Mouse (Mus musculus) hindbrain, embryonic 11.5 days (tissue): ENCODE results near the gene Slc39a2. TPM values are rescaled to one million over a fixed set of nuclear protein-coding genes. Genes with fewer than 3 reads are reported as not detected.

Experiments
- ATAC-seq: fragments of 200-750 bp; cut with Nextera tagmentation; 2 replicates; pipeline ENCODE4 v1.8.0; 2017; ENCODE audit warnings: mild to moderate bottlenecking, moderate TSS enrichment, moderate library complexity; ENCODE audit not compliant: low FRiP score
- DNase-seq: peaks from one replicate; pipeline ENCODE4 v3.0.0-alpha.2; 2015; ENCODE audit warnings: low spot score
- H3K27ac ChIP-seq: fragments of 300-500 bp; sonication (generic); 2 replicates; pipeline ENCODE4 v1.5.1; 2014; ENCODE audit warnings: mild to moderate bottlenecking, low read depth, low read length
- H3K27me3 ChIP-seq: fragments of 300-500 bp; sonication (generic); 2 replicates; pipeline ENCODE4 v1.6.1; 2014; ENCODE audit warnings: mild to moderate bottlenecking, low read length, moderate library complexity, mixed read lengths; ENCODE audit not compliant: control insufficient read depth, insufficient read depth
- H3K36me3 ChIP-seq: fragments of 300-500 bp; sonication (generic); 2 replicates; pipeline ENCODE4 v1.6.1; 2014; ENCODE audit warnings: mild to moderate bottlenecking, low read length, moderate library complexity, mixed read lengths; ENCODE audit not compliant: control insufficient read depth, insufficient read depth
- H3K4me1 ChIP-seq: fragments of 300-500 bp; sonication (generic); replicated peaks from 2 replicates; pipeline ENCODE4 v1.6.1; 2014; ENCODE audit warnings: low read length, mixed read lengths; ENCODE audit not compliant: control insufficient read depth, insufficient read depth
- H3K4me2 ChIP-seq: fragments of 300-500 bp; sonication (generic); replicated peaks from 2 replicates; pipeline ENCODE4 v1.6.1; 2014; ENCODE audit warnings: mild to moderate bottlenecking, low read depth, low read length
- H3K4me3 ChIP-seq: fragments of 300-500 bp; sonication (generic); 2 replicates; pipeline ENCODE4 v1.5.1; 2014; ENCODE audit warnings: low read depth, low read length
- H3K9ac ChIP-seq: fragments of 300-500 bp; sonication (generic); 2 replicates; pipeline ENCODE4 v1.6.1; 2014; ENCODE audit warnings: low read depth, low read length
- H3K9me3 ChIP-seq: fragments of 300-500 bp; sonication (generic); 2 replicates; pipeline ENCODE4 v1.6.1; 2016; ENCODE audit warnings: low read length; ENCODE audit not compliant: control insufficient read depth
- WGBS: fragments of 180-500 bp; shearing (Covaris S2); extraction: QIAGEN DNeasy Blood & Tissue Kit; methylation state at CpG from one replicate; pipeline ENCODE4 v1.1.7; 2014; 5-methylcytosine and 5-hydroxymethylcytosine counted together
- polyA plus RNA-seq: library from polyadenylated mRNA; unstranded; fragments of >200 nt; fragmentation: Nextera tagmentation; extraction: Ambion mirVana; gene quantifications from 2 replicates; pipeline ENCODE4 v1.2.1, GENCODE M21; 2014

Gene Slc39a2
- polyA plus RNA-seq, 1 experiment from 2014 or later = 0.45 TPM

DNA sequence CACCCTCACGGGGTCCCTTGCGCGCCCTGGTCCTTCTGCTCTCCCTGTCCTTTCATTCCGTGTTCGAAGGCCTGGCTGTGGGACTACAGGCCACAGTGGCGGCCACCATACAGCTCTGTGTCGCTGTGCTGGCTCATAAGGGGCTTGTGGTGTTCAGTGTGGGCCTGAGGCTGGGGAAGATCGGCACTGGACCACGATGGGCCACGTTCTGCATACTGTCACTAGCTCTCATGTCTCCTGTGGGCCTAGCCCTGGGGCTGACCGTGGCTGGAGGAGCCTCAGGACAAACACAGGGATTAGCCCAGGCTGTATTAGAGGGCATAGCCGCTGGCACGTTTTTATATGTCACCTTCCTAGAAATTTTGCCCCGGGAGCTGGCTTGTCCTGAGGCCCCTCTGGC is 2.4 kb downstream of the Slc39a2 start:
- H3K4me3 ChIP-seq = no peak overlapping the region
- DNase-seq (no peak), ATAC-seq (no peak)
- H3K36me3 ChIP-seq = 0 out of 2 replicates have a peak, but pooled peaks cover 5% of the 10 kb centered on the region
- no peak overlapping the region for H3K4me2 ChIP-seq
- H3K27me3 ChIP-seq = no peaks in the 10 kb centered on the region
- no peaks in the 10 kb centered on the region for H3K4me1 ChIP-seq
- WGBS = 80% methylated on average over 14 of the region's 14 CpGs
- no peak overlapping the region for H3K27ac ChIP-seq
- H3K9me3 ChIP-seq = no peaks in the 10 kb centered on the region
- no peak overlapping the region for H3K9ac ChIP-seq

DNA sequence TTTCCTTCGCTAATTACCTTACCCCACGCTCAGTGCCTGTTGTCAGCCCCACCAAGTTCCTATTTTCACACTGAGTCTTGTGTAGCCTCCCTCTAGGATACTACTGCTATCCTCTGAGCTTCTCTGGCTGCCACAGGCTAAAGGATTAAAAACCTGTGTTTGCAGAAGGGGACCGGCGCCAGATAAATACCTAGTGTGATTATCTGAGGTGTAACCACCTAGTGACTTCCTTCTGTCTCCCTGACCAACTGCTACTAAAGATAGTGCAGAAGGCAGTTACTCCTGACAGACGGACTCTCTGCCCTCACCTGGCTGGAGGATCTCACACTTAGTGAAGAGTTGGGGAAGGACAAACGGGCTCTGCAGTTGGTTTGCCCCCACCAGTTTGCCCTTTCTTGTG is 3.3 kb downstream of the Slc39a2 start:
- ATAC-seq (no peak), DNase-seq (no peak)
- H3K36me3 ChIP-seq = 0 out of 2 replicates have a peak, but pooled peaks cover 5% of the 10 kb centered on the region
- no peak overlapping the region for H3K27ac ChIP-seq
- H3K9me3 ChIP-seq = no peaks in the 10 kb centered on the region
- 84% methylated on average over 6 of the region's 6 CpGs for WGBS
- no peaks in the 10 kb centered on the region for H3K27me3 ChIP-seq
- no peak overlapping the region for H3K9ac ChIP-seq
- H3K4me2 ChIP-seq = no peak overlapping the region
- H3K4me1 ChIP-seq = no peaks in the 10 kb centered on the region
- no peak overlapping the region for H3K4me3 ChIP-seq

DNA sequence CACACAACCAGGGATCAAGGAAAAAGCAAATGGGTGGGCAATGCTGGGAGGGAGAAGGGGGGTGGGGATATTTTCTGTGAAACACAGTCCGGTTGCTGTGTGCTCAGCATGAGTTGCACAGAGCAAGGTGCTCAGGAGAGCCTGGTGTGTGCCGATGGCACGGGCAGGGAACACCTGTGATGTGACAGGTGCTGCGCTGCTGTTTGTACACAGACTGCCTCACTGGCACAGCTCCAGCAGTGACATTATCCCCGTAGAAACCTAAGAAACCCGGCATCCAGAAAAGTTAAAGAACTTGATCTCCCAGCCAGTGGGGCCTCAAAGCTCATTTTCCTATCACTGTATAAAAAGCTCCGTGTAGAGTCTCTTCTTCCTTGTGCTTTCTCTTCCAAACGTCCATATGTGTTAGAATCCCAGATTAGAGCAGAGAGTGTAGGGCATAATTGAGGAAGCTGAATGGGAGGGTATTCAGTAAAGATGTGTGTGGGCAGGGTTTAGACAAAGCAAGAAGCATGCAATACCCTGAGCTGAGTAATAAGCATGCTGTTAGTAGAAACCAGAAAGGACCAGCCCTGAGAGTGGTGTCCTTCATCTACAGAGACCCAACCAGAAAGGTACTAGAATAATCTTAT is 4.0 kb downstream of the Slc39a2 start:
- ATAC-seq = no peak
- no peaks in the 10 kb centered on the region for H3K9me3 ChIP-seq
- H3K4me2 ChIP-seq = no peak overlapping the region
- no peak overlapping the region for H3K9ac ChIP-seq
- no peak for DNase-seq
- no peaks in the 10 kb centered on the region for H3K4me1 ChIP-seq
- H3K27ac ChIP-seq = no peak overlapping the region
- H3K4me3 ChIP-seq = no peak overlapping the region
- H3K27me3 ChIP-seq = no peaks in the 10 kb centered on the region
- WGBS = 85% methylated on average over 8 of the region's 8 CpGs
- H3K36me3 ChIP-seq = 0 out of 2 replicates have a peak, but pooled peaks cover 2% of the 10 kb centered on the region

DNA sequence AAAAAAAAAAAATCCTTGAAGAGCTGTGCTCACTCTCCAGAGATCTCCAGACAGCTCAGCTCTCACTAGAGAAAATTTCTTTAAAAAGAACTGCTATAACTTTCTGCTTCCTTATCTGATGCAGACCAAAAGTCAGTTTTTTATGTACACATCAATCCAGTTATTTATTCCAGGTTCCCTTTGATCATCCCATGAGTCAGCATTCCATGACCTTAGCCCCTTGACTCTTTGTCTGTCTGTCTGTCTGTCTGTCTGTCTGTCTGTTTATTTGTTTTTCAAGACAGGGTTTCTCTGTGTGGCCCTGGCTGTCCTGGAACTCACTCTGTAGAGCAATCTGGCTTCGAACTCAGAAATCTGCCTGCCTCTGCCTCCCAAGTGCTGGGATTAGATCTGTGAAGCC is 6.7 kb downstream of the Slc39a2 start:
- Histone ChIP-seq H3K9ac (no peak overlapping the region), H3K4me1 (no peaks in the 10 kb centered on the region), H3K9me3 (no peaks in the 10 kb centered on the region), H3K4me3 (no peak overlapping the region), H3K4me2 (no peak overlapping the region), H3K27ac (no peak overlapping the region), H3K36me3 (no peaks in the 10 kb centered on the region), H3K27me3 (no peaks in the 10 kb centered on the region)
- ATAC-seq (no peak), DNase-seq (no peak)
- 90% methylated on average over 1 of the region's 1 CpGs for WGBS

DNA sequence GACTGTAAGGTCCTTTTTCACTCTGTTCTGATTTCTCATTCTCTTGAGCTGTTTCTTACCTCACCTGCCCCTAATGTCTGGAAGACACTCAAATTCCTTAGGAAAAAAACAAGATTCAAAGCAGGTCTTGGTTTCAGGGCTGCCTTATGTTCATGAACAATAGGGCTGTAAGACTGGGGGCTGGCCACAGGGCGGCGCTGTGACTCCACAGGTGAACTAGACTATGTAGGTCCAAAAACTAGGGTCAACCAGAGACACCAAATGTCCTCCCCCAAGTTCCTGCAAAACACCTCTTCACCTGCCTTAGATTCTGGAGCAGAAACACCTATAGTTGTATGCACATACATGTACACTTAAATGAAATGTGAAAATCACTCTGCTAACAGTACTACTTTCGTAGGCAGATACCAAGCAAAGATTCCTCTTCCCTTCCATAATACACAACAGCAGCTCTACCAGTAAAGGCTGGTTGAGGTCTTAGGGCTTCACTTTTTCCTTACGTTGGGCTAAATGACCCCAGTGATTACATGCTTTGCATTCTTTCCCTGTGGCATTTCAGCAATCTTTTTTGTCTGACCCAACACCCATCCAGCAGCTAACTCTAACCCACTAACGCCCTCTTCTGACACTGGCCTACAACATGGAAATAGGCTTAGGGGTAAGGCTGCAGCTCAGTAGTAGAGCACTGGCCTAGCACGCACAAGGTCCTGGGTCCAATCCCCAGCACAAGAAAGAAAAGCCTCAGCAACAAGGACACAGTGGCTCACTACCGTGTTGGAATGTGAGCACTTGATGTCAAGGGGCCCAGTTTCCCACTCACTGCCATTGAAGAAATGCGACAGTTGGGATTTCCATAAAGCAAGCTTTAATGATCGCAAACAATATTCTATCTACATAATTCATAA is 10.4 kb downstream of the Slc39a2 start:
- 61% methylated on average over 9 of the region's 9 CpGs for WGBS
- Histone ChIP-seq H3K4me2 (no peak overlapping the region), H3K4me3 (no peak overlapping the region), H3K27me3 (no peaks in the 10 kb centered on the region), H3K36me3 (no peaks in the 10 kb centered on the region), H3K27ac (no peak overlapping the region), H3K9me3 (no peaks in the 10 kb centered on the region), H3K9ac (no peak overlapping the region), H3K4me1 (no peaks in the 10 kb centered on the region)
- ATAC-seq (peak; percentile 80), DNase-seq (peak; percentile 86)

DNA sequence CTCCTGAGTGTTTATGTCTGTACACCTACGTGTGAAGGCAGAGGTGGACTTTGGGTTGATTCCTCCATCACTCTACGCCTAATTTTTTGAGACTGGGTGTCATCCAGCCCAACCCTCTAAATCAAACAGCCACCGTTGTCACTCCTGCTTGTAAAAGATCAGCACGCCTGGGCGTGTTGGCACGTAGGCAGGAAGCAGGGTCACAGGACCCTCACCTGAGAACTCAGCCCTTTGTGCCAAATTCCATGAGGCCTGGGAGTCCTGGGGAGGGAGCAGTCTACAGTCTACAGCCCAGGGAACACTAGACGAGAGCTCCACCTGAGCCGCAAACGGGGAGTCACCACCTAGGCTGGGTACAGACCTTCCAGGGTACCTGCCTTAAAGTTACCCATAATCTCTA is 11.1 kb downstream of the Slc39a2 start:
- ATAC-seq = no peak
- no peak overlapping the region for H3K27ac ChIP-seq

DNA sequence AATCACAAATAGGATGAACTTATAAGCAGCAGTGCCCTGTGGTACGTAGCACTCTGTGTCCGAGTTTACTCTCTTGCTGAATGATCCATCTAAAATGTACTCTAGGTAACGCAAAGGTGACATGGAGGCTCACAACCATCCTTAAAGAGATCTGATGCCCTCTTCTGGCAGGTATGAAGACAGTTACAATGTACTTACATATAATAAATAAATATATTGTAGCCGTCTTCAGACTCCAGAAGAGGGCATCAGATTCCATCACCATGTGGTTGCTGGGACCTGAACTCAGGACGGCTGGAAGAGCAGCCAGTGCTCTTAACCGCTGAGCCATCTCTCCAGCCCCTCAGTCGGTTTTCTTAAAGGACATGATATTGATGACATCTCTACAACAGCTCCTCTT is 12.0 kb downstream of the Slc39a2 start:
- DNase-seq (no peak), ATAC-seq (no peak)
- H3K36me3 ChIP-seq = no peaks in the 10 kb centered on the region
- H3K4me1 ChIP-seq = no peaks in the 10 kb centered on the region
- H3K9me3 ChIP-seq = no peaks in the 10 kb centered on the region
- no peaks in the 10 kb centered on the region for H3K27me3 ChIP-seq
- WGBS = 74% methylated on average over 7 of the region's 7 CpGs
- H3K4me2 ChIP-seq = no peak overlapping the region
- H3K27ac ChIP-seq = no peak overlapping the region
- H3K4me3 ChIP-seq = no peak overlapping the region
- H3K9ac ChIP-seq = no peak overlapping the region

More for the DNA sequence above, 11.1 kb downstream of the Slc39a2 start:
- no peak overlapping the region for H3K9ac ChIP-seq
- H3K4me3 ChIP-seq = no peak overlapping the region
- no peak for DNase-seq
- no peaks in the 10 kb centered on the region for H3K4me1 ChIP-seq
- WGBS = 87% methylated on average over 9 of the region's 9 CpGs
- H3K9me3 ChIP-seq = no peaks in the 10 kb centered on the region
- H3K27me3 ChIP-seq = no peaks in the 10 kb centered on the region
- no peak overlapping the region for H3K4me2 ChIP-seq
- H3K36me3 ChIP-seq = no peaks in the 10 kb centered on the region

DNA sequence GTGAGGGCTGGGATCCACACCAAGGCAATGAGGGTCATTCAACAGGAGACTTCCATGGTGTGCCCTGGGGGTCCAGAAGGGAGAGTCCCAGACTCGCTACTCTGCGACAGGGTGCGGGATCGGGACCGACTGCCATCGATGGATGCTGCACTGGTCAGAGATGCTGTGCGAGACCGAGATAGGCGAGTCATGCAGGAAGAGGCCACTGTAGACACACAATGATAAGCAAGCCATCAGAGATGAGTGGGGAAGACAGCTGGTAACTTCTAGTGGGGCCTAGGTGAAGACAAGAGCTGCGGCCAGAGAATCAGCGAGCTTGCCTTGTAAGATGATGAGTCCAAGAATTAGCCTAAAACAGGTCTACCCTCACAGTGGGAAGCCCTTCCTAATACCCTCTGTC is 13.4 kb downstream of the Slc39a2 start:
- Histone ChIP-seq H3K9ac (no peak overlapping the region), H3K4me1 (no peaks in the 10 kb centered on the region), H3K4me2 (no peak overlapping the region), H3K9me3 (no peaks in the 10 kb centered on the region), H3K27me3 (no peaks in the 10 kb centered on the region), H3K27ac (no peak overlapping the region), H3K4me3 (no peak overlapping the region), H3K36me3 (no peaks in the 10 kb centered on the region)
- ATAC-seq (no peak), DNase-seq (no peak)
- 92% methylated on average over 11 of the region's 11 CpGs for WGBS

DNA sequence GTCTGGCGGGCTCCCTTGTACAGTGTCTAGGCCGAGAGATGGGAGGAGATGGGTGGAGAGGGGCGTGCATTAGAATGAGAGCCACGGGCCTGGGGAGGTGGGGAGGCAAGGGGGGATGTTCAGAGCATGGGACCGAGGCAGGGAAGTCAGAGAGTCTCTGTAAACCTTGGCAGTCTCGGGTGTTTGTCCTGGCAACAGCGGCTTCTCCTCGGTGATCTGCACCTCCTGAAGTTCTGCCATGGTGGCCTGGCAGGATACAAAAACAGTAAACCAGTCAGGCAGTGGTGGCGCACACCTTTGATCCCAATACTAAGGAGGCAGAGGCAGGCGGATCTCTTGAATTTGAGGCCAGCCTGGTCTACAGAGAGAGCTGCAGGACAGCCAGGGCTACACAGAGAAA is 18.6 kb downstream of the Slc39a2 start:
- Histone ChIP-seq H3K9me3 (no peaks in the 10 kb centered on the region), H3K27me3 (peaks cover 12% of the 10 kb centered on the region), H3K36me3 (no peaks in the 10 kb centered on the region), H3K4me1 (peaks cover 6% of the 10 kb centered on the region; the same call in 1 of the 2 replicates), H3K27ac (no peak overlapping the region), H3K4me2 (no peak overlapping the region), H3K4me3 (no peak overlapping the region), H3K9ac (no peak overlapping the region)
- DNase-seq (no peak), ATAC-seq (no peak)
- 91% methylated on average over 10 of the region's 10 CpGs for WGBS
